Mouse (Mus musculus) midbrain, embryonic 12.5 days (tissue): ENCODE results near the gene Trim24. TPM values are rescaled to one million over a fixed set of nuclear protein-coding genes. Genes with fewer than 3 reads are reported as not detected.
"Not testable (repeated sequence)": the region's sequence is repeated elsewhere in the genome, so short reads cannot be mapped to it uniquely, and the experiment has no call there.

ENCODE experiments used
- ATAC-seq: fragments of 200-750 bp; cut with Nextera tagmentation; 2 replicates; pipeline ENCODE4 v1.8.0; 2017; ENCODE audit warnings: low read depth, moderate TSS enrichment, moderate library complexity; ENCODE audit not compliant: low FRiP score
- H3K27ac ChIP-seq: fragments of 300-500 bp; sonication (generic); replicated peaks from 2 replicates; pipeline ENCODE4 v1.5.1; 2016; ENCODE audit warnings: mild to moderate bottlenecking
- H3K27me3 ChIP-seq: fragments of 300-500 bp; sonication (generic); 2 replicates; pipeline ENCODE4 v1.6.1; 2016; ENCODE audit warnings: mild to moderate bottlenecking
- H3K36me3 ChIP-seq: fragments of 300-500 bp; sonication (generic); 2 replicates; pipeline ENCODE4 v1.6.1; 2016
- H3K4me1 ChIP-seq: fragments of 300-500 bp; sonication (generic); 2 replicates; pipeline ENCODE4 v1.6.1; 2016
- H3K4me2 ChIP-seq: fragments of 300-500 bp; sonication (generic); replicated peaks from 2 replicates; pipeline ENCODE4 v1.6.1; 2016; ENCODE audit warnings: mild to moderate bottlenecking, moderate library complexity
- H3K4me3 ChIP-seq: fragments of 300-500 bp; sonication (generic); 2 replicates; pipeline ENCODE4 v1.5.1; 2016; ENCODE audit warnings: mild to moderate bottlenecking
- H3K9ac ChIP-seq: fragments of 300-500 bp; sonication (generic); replicated peaks from 2 replicates; pipeline ENCODE4 v1.6.1; 2016; ENCODE audit warnings: mild to moderate bottlenecking, moderate library complexity
- H3K9me3 ChIP-seq: fragments of 300-500 bp; sonication (generic); 2 replicates; pipeline ENCODE4 v1.6.1; 2016; ENCODE audit warnings: mild to moderate bottlenecking
- WGBS: fragments of 180-500 bp; shearing (Covaris S2); methylation state at CpG from one replicate; pipeline ENCODE4 v1.1.7; 2016; 5-methylcytosine and 5-hydroxymethylcytosine counted together
- polyA plus RNA-seq: library from polyadenylated mRNA; unstranded; fragments of >200 nt; fragmentation: Nextera tagmentation; extraction: Ambion mirVana; gene quantifications from 2 replicates; pipeline ENCODE4 v1.2.1, GENCODE M21; 2016

The Trim24 gene
- polyA plus RNA-seq, 1 experiment from 2014 or later, result 43.2 TPM

DNA sequence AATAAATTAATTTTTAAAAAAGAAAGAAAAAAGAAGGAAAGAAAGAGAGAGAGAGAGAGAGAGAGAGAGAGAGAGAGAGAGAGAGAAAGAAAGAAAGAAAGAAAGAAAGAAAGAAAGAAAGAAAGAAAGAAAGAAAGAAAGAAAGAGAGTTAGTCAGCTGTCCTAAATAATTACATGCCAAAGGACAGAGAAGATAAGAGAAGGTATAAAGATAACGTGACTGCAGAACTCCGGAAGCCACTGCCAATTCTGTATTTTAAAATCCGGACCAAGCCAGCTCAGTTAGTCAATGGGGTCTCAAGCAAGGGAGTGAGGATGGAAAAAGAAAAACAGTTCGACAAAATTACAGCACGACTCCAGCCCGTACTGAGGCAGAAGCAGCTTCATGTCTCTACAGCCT, 25.7 kb upstream of the Trim24 start:
- not testable (repeated sequence) for H3K4me3 ChIP-seq, ATAC-seq, H3K27ac ChIP-seq, H3K27me3 ChIP-seq, H3K4me2 ChIP-seq, H3K4me1 ChIP-seq, H3K9ac ChIP-seq, H3K36me3 ChIP-seq, H3K9me3 ChIP-seq
- WGBS, result 89% methylated on average over 6 of the region's 6 CpGs

DNA sequence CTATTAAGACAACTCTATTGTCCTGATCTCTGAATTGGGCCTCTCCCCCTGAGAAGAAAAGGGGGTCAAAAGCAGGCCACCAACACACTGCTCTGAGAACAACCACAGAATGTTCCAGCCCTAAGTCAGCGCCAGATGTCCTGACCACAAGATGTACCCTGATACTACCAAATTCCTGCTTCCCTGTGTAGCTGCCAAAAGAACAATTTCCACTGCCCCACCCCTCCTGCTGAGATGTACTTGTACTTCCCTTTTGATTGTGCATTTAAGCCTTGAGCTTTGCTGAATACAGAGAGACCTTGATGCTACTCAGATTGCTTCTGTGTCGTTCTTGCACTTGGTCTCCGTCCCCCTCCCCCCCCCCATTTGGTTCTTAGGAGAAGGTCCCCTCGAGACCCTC, 23.1 kb upstream of the Trim24 start:
- H3K4me1 ChIP-seq, H3K27me3 ChIP-seq, H3K27ac ChIP-seq, H3K9me3 ChIP-seq, H3K9ac ChIP-seq, ATAC-seq, H3K4me3 ChIP-seq, H3K4me2 ChIP-seq, H3K36me3 ChIP-seq: not testable (repeated sequence)
- WGBS, result 84% methylated on average over 4 of the region's 4 CpGs

DNA sequence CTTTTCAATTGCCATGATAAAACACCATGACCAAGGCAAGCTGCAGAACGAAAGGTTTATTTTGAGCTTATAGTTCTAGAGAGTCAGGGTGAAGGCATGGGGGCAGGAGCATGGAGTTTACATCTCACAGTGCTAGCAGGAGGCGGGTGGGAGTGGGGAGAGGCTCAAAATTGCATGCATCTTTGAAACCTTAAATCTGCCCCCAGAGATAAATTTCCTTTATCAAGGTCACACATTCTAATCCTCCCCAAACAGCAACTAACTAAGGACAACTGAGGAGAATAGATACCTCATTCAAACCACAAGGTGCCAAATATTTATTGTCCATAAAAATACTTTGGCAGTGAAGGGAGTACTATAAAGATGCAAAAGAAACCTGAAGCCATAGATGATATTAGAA, 19.3 kb upstream of the Trim24 start:
- H3K4me1 ChIP-seq, result no peaks in the 10 kb centered on the region
- 83% methylated on average over 2 of the region's 2 CpGs for WGBS
- no peak overlapping the region for H3K27ac ChIP-seq
- H3K9ac ChIP-seq, result no peak overlapping the region
- no peaks in the 10 kb centered on the region for H3K27me3 ChIP-seq
- no peak for ATAC-seq
- H3K4me2 ChIP-seq, result no peak overlapping the region
- no peaks in the 10 kb centered on the region for H3K36me3 ChIP-seq
- peaks cover 9% of the 10 kb centered on the region for H3K9me3 ChIP-seq
- no peak overlapping the region for H3K4me3 ChIP-seq

- Histone ChIP-seq H3K4me2 (no peak overlapping the region), H3K4me1 (no peaks in the 10 kb centered on the region), H3K36me3 (no peaks in the 10 kb centered on the region), H3K27ac (no peak overlapping the region), H3K9me3 (peaks cover 4% of the 10 kb centered on the region), H3K9ac (no peak overlapping the region), H3K4me3 (no peak overlapping the region), H3K27me3 (no peaks in the 10 kb centered on the region)
- no peak for ATAC-seq
- 96% methylated on average over 2 of the region's 2 CpGs for WGBS
Measured at GRCm38 (mm10) chr6:37853289-37853688, 17.3 kb upstream of the Trim24 start.

DNA sequence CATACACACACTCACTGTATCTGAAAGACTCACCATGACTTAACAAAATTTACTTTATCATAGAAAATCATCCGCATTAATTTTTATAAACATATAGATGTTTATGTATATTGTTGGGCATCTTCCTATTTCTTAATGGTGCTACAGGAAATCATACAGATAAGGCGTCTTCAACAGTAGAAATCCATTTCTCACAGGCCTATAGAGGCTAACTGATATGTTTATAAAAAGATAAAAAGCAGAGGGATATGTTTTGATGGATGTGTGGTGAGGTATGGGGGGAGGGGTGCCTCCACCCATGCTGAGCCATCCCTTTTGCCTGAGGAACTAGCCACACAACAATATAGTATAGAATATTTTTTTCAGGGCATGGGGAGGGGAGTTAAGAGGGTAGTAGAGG, 15.2 kb upstream of the Trim24 start:
- Histone ChIP-seq H3K36me3 (no peaks in the 10 kb centered on the region), H3K4me3 (no peak overlapping the region), H3K27ac (no peak overlapping the region), H3K4me2 (no peak overlapping the region), H3K9me3 (no peaks in the 10 kb centered on the region), H3K9ac (no peak overlapping the region), H3K27me3 (no peaks in the 10 kb centered on the region), H3K4me1 (no peaks in the 10 kb centered on the region)
- no peak for ATAC-seq
- 82% methylated on average over 2 of the region's 2 CpGs for WGBS

DNA sequence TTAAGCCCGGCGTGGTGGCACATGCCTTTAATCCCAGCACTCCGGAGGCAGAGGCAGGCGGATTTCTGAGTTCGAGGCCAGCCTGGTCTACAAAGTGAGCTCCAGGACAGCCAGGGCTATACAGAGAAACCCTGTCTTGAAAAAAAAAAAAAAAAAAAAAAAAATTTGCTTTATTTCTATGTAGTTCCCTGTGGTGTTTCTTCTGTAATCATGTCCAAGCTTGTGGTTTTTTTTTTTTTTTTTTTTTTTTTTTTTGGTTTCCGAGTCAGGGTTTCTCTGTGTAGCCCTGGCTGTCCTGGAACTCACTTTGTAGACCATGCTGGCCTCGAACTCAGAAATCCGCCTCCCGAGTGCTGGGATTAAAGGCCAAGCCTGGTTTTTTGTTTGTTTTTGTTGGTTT, 14.3 kb upstream of the Trim24 start:
- not testable (repeated sequence) for H3K4me1 ChIP-seq, H3K9me3 ChIP-seq, H3K27me3 ChIP-seq, ATAC-seq, H3K9ac ChIP-seq, H3K27ac ChIP-seq, H3K4me3 ChIP-seq, H3K4me2 ChIP-seq, H3K36me3 ChIP-seq
- 91% methylated on average over 9 of the region's 9 CpGs for WGBS

- no peak overlapping the region for H3K27ac ChIP-seq
- H3K27me3 ChIP-seq, result no peaks in the 10 kb centered on the region
- ATAC-seq, result no peak
- H3K36me3 ChIP-seq, result no peaks in the 10 kb centered on the region
- H3K4me1 ChIP-seq, result no peaks in the 10 kb centered on the region
- H3K9me3 ChIP-seq, result no peaks in the 10 kb centered on the region
- WGBS, result 73% methylated on average over 4 of the region's 4 CpGs
- no peak overlapping the region for H3K4me2 ChIP-seq
- no peak overlapping the region for H3K9ac ChIP-seq
- no peak overlapping the region for H3K4me3 ChIP-seq
Measured at GRCm38 (mm10) chr6:37857196-37857874, 13.3 kb upstream of the Trim24 start.

- Histone ChIP-seq H3K4me3 (no peak overlapping the region), H3K36me3 (no peaks in the 10 kb centered on the region), H3K4me1 (no peaks in the 10 kb centered on the region), H3K9ac (no peak overlapping the region), H3K27ac (no peak overlapping the region), H3K9me3 (no peaks in the 10 kb centered on the region), H3K4me2 (no peak overlapping the region), H3K27me3 (no peaks in the 10 kb centered on the region)
- no peak for ATAC-seq
- 82% methylated on average over 4 of the region's 4 CpGs for WGBS
Measured at GRCm38 (mm10) chr6:37858126-37858525, 12.5 kb upstream of the Trim24 start.

GRCm38 (mm10) chr6:37862893-37863292, 7.7 kb upstream of the Trim24 start:
- H3K9me3 ChIP-seq, result no peaks in the 10 kb centered on the region
- H3K9ac ChIP-seq, result no peak overlapping the region
- no peak overlapping the region for H3K27ac ChIP-seq
- WGBS, result 89% methylated on average over 7 of the region's 7 CpGs
- H3K36me3 ChIP-seq, result no peaks in the 10 kb centered on the region
- no peak overlapping the region for H3K4me2 ChIP-seq
- H3K4me1 ChIP-seq, result no peaks in the 10 kb centered on the region
- H3K4me3 ChIP-seq, result no peak overlapping the region
- ATAC-seq, result no peak
- no peaks in the 10 kb centered on the region for H3K27me3 ChIP-seq

- Histone ChIP-seq H3K4me3 (no peak overlapping the region), H3K27ac (no peak overlapping the region), H3K4me2 (no peak overlapping the region), H3K9me3 (no peaks in the 10 kb centered on the region), H3K9ac (no peak overlapping the region), H3K27me3 (no peaks in the 10 kb centered on the region), H3K36me3 (no peaks in the 10 kb centered on the region), H3K4me1 (no peaks in the 10 kb centered on the region)
- no peak for ATAC-seq
- 82% methylated on average over 2 of the region's 2 CpGs for WGBS
Measured at GRCm38 (mm10) chr6:37863961-37864730, 6.5 kb upstream of the Trim24 start.

GRCm38 (mm10) chr6:37871137-37871851, 683 bp downstream of the Trim24 start:
- H3K9ac ChIP-seq, result peak overlapping the region; percentile 95
- H3K27me3 ChIP-seq, result no peaks in the 10 kb centered on the region
- ATAC-seq, result peak; percentile 57
- H3K9me3 ChIP-seq, result peaks cover 40% of the 10 kb centered on the region
- H3K4me2 ChIP-seq, result peak overlapping the region; percentile 47
- H3K27ac ChIP-seq, result peak overlapping the region; percentile 99
- peaks cover 38% of the 10 kb centered on the region for H3K36me3 ChIP-seq
- peak overlapping the region; percentile 95 for H3K4me3 ChIP-seq
- WGBS, result under 1% methylated on average over 57 of the region's 70 CpGs
- H3K4me1 ChIP-seq, result no peaks in the 10 kb centered on the region

DNA sequence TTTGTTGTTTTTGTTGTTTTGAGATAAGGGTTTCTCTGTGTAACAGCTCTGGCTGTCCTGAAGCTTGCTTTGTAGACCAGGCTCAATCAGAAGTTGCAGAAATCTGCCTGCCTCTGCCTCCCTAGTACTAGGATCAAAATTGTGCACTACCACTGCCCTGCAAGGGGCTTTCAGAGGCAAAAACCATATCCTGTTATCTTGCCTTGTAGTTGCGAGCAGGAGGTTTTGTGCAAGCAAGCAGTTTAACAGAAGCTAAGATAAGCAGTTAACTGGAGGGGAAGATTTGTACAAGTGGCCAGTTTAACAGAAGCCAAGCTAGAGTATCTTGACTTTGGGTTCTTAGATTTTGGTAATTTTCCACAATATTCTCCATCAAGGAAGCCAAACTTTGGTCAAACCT, 2.2 kb downstream of the Trim24 start:
- WGBS, result 95% methylated on average over 1 of the region's 1 CpGs
- Histone ChIP-seq H3K27me3 (no peaks in the 10 kb centered on the region), H3K4me3 (peak overlapping the region; percentile 95; the same call in 1 of the 2 replicates), H3K4me1 (no peaks in the 10 kb centered on the region), H3K4me2 (no peak overlapping the region), H3K36me3 (peaks cover 54% of the 10 kb centered on the region), H3K9me3 (peaks cover 55% of the 10 kb centered on the region), H3K9ac (no peak overlapping the region), H3K27ac (no peak overlapping the region)
- ATAC-seq, result no peak
